Mouse (Mus musculus) CH12.LX (cell line): ENCODE measurements around the gene Tvp23b.

Experiments used
- CHD2 ChIP-seq: IDR thresholded peaks from 2 replicates; pipeline ENCODE4 v1.6.1; 2011; ENCODE audit warnings: low read length, improper control_type of control experiment
- CTCF ChIP-seq, 2 experiments: IDR thresholded peaks in 1 of 2; conservative IDR thresholded peaks in 1 of 2; 2 replicates each; pipeline ENCODE4 v1.5.1; 2011 to 2012; ENCODE audit warnings: low read depth in 2 of 2, low read length in 2 of 2, improper control_type of control experiment in 1 of 2, inconsistent platforms in 1 of 2, mild to moderate bottlenecking in 1 of 2, moderate library complexity in 1 of 2
- HCFC1 ChIP-seq: IDR thresholded peaks from 2 replicates; pipeline ENCODE4 v1.6.1; 2012; ENCODE audit warnings: low read depth, mild to moderate bottlenecking, inconsistent platforms, low read length, improper control_type of control experiment
- MAX ChIP-seq: IDR thresholded peaks from 2 replicates; pipeline ENCODE4 v1.6.1; 2011; ENCODE audit warnings: low read length, improper control_type of control experiment
- POLR2A ChIP-seq: IDR thresholded peaks from 2 replicates; pipeline ENCODE4 v1.6.1; 2011; ENCODE audit warnings: low read depth, mild to moderate bottlenecking, improper control_type of control experiment, low read length
- UBTF ChIP-seq: IDR thresholded peaks from 2 replicates; pipeline ENCODE4 v1.6.1; 2012; ENCODE audit warnings: low read depth, mild to moderate bottlenecking, inconsistent platforms, low read length, improper control_type of control experiment, moderate library complexity
- ZNF384 ChIP-seq: IDR thresholded peaks from 2 replicates; pipeline ENCODE4 v1.6.1; 2012; ENCODE audit warnings: low read depth, low read length, improper control_type of control experiment, inconsistent platforms

DNA sequence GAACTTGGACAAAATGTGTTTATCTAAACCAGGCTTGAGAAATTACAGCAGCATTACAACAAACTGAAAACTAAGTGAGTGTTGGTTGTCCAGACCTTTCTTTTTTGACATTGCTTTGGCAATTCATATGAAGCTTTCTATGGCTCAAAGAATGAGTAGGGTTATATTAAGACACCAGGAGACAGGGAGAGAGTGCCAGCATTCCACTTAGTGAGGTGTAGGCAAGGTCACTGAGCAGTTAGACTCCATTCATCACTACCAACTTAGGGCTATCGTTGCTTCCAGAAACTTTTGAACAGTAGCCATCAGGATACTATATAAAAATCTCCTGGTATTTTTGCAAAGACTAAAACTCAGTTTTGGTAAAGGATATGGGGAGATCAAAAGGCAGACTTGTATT is 1.9 kb upstream of the Tvp23b start:
- no peak for TF ChIP-seq CTCF (conservative IDR thresholded peaks at IDR 0.05 in 1 of 2, IDR thresholded peaks at IDR 0.05 in 1 of 2; ENCODE audit: low read depth in 2 of 2, low read length in 2 of 2)
- no peak for TF ChIP-seq CHD2
- no peak for TF ChIP-seq UBTF
- no peak for TF ChIP-seq MAX
- TF ChIP-seq HCFC1: no peak
- TF ChIP-seq POLR2A: no peak
- no peak for TF ChIP-seq ZNF384
